Mouse (Mus musculus) MEL (cell line): ENCODE results near the gene Gclc. TPM values are rescaled to one million over a fixed set of nuclear protein-coding genes. Genes with fewer than 3 reads are reported as not detected.

Experiments
- DNase-seq: peaks from one replicate; pipeline ENCODE4 v3.0.0; 2011; ENCODE audit warnings: low read depth, low spot score
- H3K27ac ChIP-seq: 2 replicates; pipeline ENCODE4 v1.5.1; 2012; ENCODE audit warnings: low read depth, mild to moderate bottlenecking, control low read depth, low read length, moderate library complexity; ENCODE audit not compliant: control insufficient read depth
- H3K27me3 ChIP-seq, 2 experiments: fragments of 150-350 bp in 1 of 2; sonication (generic) in 1 of 2; 2 replicates each; pipeline ENCODE4 v1.6.1; 2012; ENCODE audit warnings: low read length in 2 of 2, mild to moderate bottlenecking in 2 of 2, improper control_type of control experiment in 1 of 2, moderate library complexity in 1 of 2; ENCODE audit not compliant: insufficient read depth in 2 of 2, control insufficient read depth in 1 of 2
- H3K36me3 ChIP-seq, 2 experiments: 2 replicates each; pipeline ENCODE4 v1.6.1; 2012 to 2014; ENCODE audit warnings: low read length in 2 of 2, improper control_type of control experiment in 1 of 2, inconsistent platforms in 1 of 2, mild to moderate bottlenecking in 1 of 2; ENCODE audit not compliant: insufficient read depth in 2 of 2, control insufficient read depth in 1 of 2
- H3K4me1 ChIP-seq, 2 experiments: fragments of 150-350 bp in 1 of 2; sonication (generic) in 1 of 2; 2 replicates each; pipeline ENCODE4 v1.6.1; 2012; ENCODE audit warnings: low read length in 2 of 2, improper control_type of control experiment in 1 of 2, mild to moderate bottlenecking in 1 of 2; ENCODE audit not compliant: insufficient read depth in 2 of 2, control insufficient read depth in 1 of 2
- H3K4me3 ChIP-seq, 2 experiments: fragments of 150-350 bp in 1 of 2; sonication (generic) in 1 of 2; 2 replicates each; pipeline ENCODE4 v1.5.1; 2012; ENCODE audit warnings: low read depth in 2 of 2, low read length in 2 of 2, mild to moderate bottlenecking in 2 of 2, moderate library complexity in 2 of 2, control low read depth in 1 of 2, improper control_type of control experiment in 1 of 2; ENCODE audit not compliant: control insufficient read depth in 1 of 2, insufficient read depth in 1 of 2
- H3K79me2 ChIP-seq: 2 replicates; pipeline ENCODE4 v1.6.1; 2012; ENCODE audit warnings: mild to moderate bottlenecking, low read length, moderate library complexity; ENCODE audit not compliant: control insufficient read depth, poor library complexity, insufficient read depth
- H3K9ac ChIP-seq: 2 replicates; pipeline ENCODE4 v1.6.1; 2012; ENCODE audit warnings: low read depth, mild to moderate bottlenecking, control low read depth, low read length, moderate library complexity; ENCODE audit not compliant: control insufficient read depth, poor library complexity, severe bottlenecking
- H3K9me3 ChIP-seq: fragments of 150-350 bp; sonication (generic); replicated peaks from 2 replicates; pipeline ENCODE4 v1.6.1; 2012; ENCODE audit warnings: mild to moderate bottlenecking, low read length, improper control_type of control experiment, moderate library complexity; ENCODE audit not compliant: insufficient read depth
- BHLHE40 ChIP-seq: IDR thresholded peaks from 2 replicates; pipeline ENCODE4 v1.6.1; 2012; ENCODE audit warnings: low read depth, mild to moderate bottlenecking, inconsistent platforms, low read length, improper control_type of control experiment, borderline replicate concordance
- CTCF ChIP-seq, 3 experiments: IDR thresholded peaks in 2 of 3; conservative IDR thresholded peaks in 1 of 3; 2 replicates each; pipeline ENCODE4 v1.5.1; 2011 to 2012; ENCODE audit warnings: low read length in 3 of 3, low read depth in 2 of 3, mild to moderate bottlenecking in 2 of 3, improper control_type of control experiment in 1 of 3, inconsistent platforms in 1 of 3, mixed read lengths in 1 of 3, moderate library complexity in 1 of 3; ENCODE audit not compliant: control insufficient read depth in 1 of 3, insufficient read depth in 1 of 3, poor library complexity in 1 of 3, severe bottlenecking in 1 of 3
- EP300 ChIP-seq, 2 experiments: IDR thresholded peaks; 2 replicates each; pipeline ENCODE4 v1.6.1; 2011; ENCODE audit warnings: improper control_type of control experiment in 2 of 2, low read length in 2 of 2, low read depth in 1 of 2, mild to moderate bottlenecking in 1 of 2
- GABPA ChIP-seq: IDR thresholded peaks from 2 replicates; pipeline ENCODE4 v1.6.1; 2012; ENCODE audit warnings: low read depth, mild to moderate bottlenecking, inconsistent platforms, low read length, improper control_type of control experiment, moderate library complexity
- GATA1 ChIP-seq: IDR thresholded peaks from 2 replicates; pipeline ENCODE4 v1.6.1; 2011; ENCODE audit warnings: low read depth, low read length, improper control_type of control experiment
- MAFK ChIP-seq: IDR thresholded peaks from 2 replicates; pipeline ENCODE4 v1.6.1; 2011; ENCODE audit warnings: low read depth, mild to moderate bottlenecking, low read length, improper control_type of control experiment, borderline replicate concordance
- MAZ ChIP-seq: IDR thresholded peaks from 2 replicates; pipeline ENCODE4 v1.6.1; 2012; ENCODE audit warnings: low read depth, mild to moderate bottlenecking, inconsistent platforms, low read length, improper control_type of control experiment
- MXI1 ChIP-seq: IDR thresholded peaks from 2 replicates; pipeline ENCODE4 v1.6.1; 2011; ENCODE audit warnings: mild to moderate bottlenecking, low read depth, low read length, improper control_type of control experiment
- MYB ChIP-seq: IDR thresholded peaks from 2 replicates; pipeline ENCODE4 v1.6.1; 2011; ENCODE audit warnings: mild to moderate bottlenecking, low read depth, low read length, improper control_type of control experiment
- MYC ChIP-seq: IDR thresholded peaks from 2 replicates; pipeline ENCODE4 v1.6.1; 2011; ENCODE audit warnings: low read depth, mild to moderate bottlenecking, low read length, improper control_type of control experiment, moderate library complexity
- NRF1 ChIP-seq: IDR thresholded peaks from 2 replicates; pipeline ENCODE4 v1.6.1; 2014; ENCODE audit warnings: low read depth, mild to moderate bottlenecking, inconsistent platforms, low read length, improper control_type of control experiment, moderate library complexity; ENCODE audit not compliant: poor library complexity, insufficient read depth, severe bottlenecking
- POLR2A ChIP-seq, 2 experiments: IDR thresholded peaks; 2 replicates each; pipeline ENCODE4 v1.6.1; 2011 to 2012; ENCODE audit warnings: low read length in 2 of 2, mild to moderate bottlenecking in 2 of 2, control low read depth in 1 of 2, improper control_type of control experiment in 1 of 2, low read depth in 1 of 2, moderate library complexity in 1 of 2; ENCODE audit not compliant: control insufficient read depth in 1 of 2, insufficient read depth in 1 of 2, poor library complexity in 1 of 2
- POLR2AphosphoS2 ChIP-seq: IDR thresholded peaks from 2 replicates; pipeline ENCODE4 v1.6.1; 2011; ENCODE audit warnings: low read length, improper control_type of control experiment
- POLR2AphosphoS5 ChIP-seq: IDR thresholded peaks from 2 replicates; pipeline ENCODE4 v1.6.1; 2012; ENCODE audit warnings: low read depth, borderline replicate concordance, mild to moderate bottlenecking, inconsistent platforms, low read length, moderate library complexity, mixed read lengths
- RAD21 ChIP-seq: IDR thresholded peaks from 2 replicates; pipeline ENCODE4 v1.6.1; 2011; ENCODE audit warnings: mild to moderate bottlenecking, low read depth, low read length, improper control_type of control experiment
- SIN3A ChIP-seq: IDR thresholded peaks from 2 replicates; pipeline ENCODE4 v1.6.1; 2012; ENCODE audit warnings: low read length, improper control_type of control experiment, inconsistent platforms
- SMC3 ChIP-seq: IDR thresholded peaks from 2 replicates; pipeline ENCODE4 v1.6.1; 2011; ENCODE audit warnings: low read depth, low read length, improper control_type of control experiment
- TBP ChIP-seq: IDR thresholded peaks from 2 replicates; pipeline ENCODE4 v1.8.0; 2011; ENCODE audit warnings: low read depth, low read length, improper control_type of control experiment
- UBTF ChIP-seq: IDR thresholded peaks from 2 replicates; pipeline ENCODE4 v1.6.1; 2012; ENCODE audit warnings: low read depth, mild to moderate bottlenecking, inconsistent platforms, low read length, improper control_type of control experiment, moderate library complexity, borderline replicate concordance; ENCODE audit not compliant: insufficient read depth
- USF1 ChIP-seq: IDR thresholded peaks from 2 replicates; pipeline ENCODE4 v1.6.1; 2014; ENCODE audit warnings: low read depth, mild to moderate bottlenecking, inconsistent platforms, low read length, improper control_type of control experiment, moderate library complexity
- ZMIZ1 ChIP-seq: IDR thresholded peaks from 2 replicates; pipeline ENCODE4 v1.6.1; 2012; ENCODE audit warnings: low read depth, mild to moderate bottlenecking, inconsistent platforms, low read length, improper control_type of control experiment, moderate library complexity
- polyA plus RNA-seq, 2 experiments: library from polyadenylated mRNA; stranded (reverse) in 1 of 2; unstranded in 1 of 2; fragments of >175 nt in 1 of 2; fragments of >200 nt in 1 of 2; gene quantifications; 2 replicates each; pipeline versions ENCODE4 v1.2.1 to v1.2.4; 2012; ENCODE audit warnings: low replicate concordance in 2 of 2, low read depth in 1 of 2; ENCODE audit not compliant: insufficient read length in 2 of 2, insufficient read depth in 1 of 2, missing spikeins in 1 of 2
- total RNA-seq: library from RNA; depleted of rRNA; stranded (reverse); fragments of 300-350 nt; gene quantifications from 2 replicates; pipeline ENCODE4 v1.2.3, GENCODE M21; 2012

The Gclc gene
- total and polyA plus RNA-seq, 3 experiments = 22.6 to 84.8 (median 50.4) TPM

DNA sequence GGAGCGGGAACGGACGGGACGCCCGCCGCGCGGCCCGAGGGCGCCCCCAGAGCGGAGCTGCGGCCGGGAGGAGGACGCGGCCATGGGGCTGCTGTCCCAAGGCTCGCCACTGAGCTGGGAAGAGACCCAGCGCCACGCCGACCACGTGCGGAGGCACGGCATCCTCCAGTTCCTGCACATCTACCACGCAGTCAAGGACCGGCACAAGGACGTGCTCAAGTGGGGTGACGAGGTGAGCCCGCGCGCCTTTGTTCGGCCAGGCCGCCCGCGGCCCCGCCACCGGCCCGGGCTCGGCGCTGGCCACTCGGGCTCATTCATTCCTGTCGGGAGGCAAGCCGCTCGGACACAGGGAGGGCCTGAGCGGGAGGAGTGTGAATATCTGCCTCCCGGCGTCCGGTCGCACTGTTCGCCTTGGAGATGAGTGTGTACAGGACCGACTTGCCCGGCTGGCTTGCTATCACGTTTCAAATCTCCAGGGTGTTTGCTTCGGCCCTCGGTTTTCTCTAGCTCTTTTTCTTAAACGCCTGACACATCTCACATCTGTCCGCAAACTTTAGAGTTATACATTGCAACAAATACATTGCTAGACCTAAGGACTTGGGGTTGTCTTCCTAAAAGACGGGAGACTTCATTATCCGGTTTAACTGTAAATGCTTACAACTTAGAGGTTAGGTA lies 530 bp downstream of the Gclc start:
- Histone ChIP-seq H3K4me3 (peak overlapping the region; percentile 96 to 98), H3K9me3 (no peaks in the 10 kb centered on the region), H3K27ac (peak overlapping the region; percentile 70), H3K36me3 (peaks cover 6 to 19% of the 10 kb centered on the region in 2 experiments), H3K27me3 (no peaks in the 10 kb centered on the region), H3K4me1 (peaks cover 12 to 15% of the 10 kb centered on the region in 2 experiments), H3K9ac (peak overlapping the region; percentile 93), H3K79me2 (peaks cover 44% of the 10 kb centered on the region)
- TF ChIP-seq SMC3 = no peak
- TF ChIP-seq SIN3A = peak; percentile 71; the same call in 1 of the 2 replicates
- TF ChIP-seq MXI1 = peak; percentile 68
- 0 out of 6 replicates have a peak, but pooled peaks of 1 of the 3 experiments have one; percentile 8 for TF ChIP-seq CTCF (IDR thresholded peaks at IDR 0.05 in 2 of 3, conservative IDR thresholded peaks at IDR 0.05 in 1 of 3; ENCODE audit: control insufficient read depth in 1 of 3, insufficient read depth in 1 of 3, low read depth in 2 of 3, low read length in 3 of 3, poor library complexity in 1 of 3, severe bottlenecking in 1 of 3)
- TF ChIP-seq GATA1 = peak; percentile 55
- TF ChIP-seq TBP = no peak
- 0 out of 2 replicates have a peak, but pooled peaks have one; percentile 16 for TF ChIP-seq MYC
- peak in 1 of 2 experiments; percentile 29; a peak in 1 of 4 replicates for TF ChIP-seq POLR2A (IDR thresholded peaks at IDR 0.05; ENCODE audit: control insufficient read depth in 1 of 2, insufficient read depth in 1 of 2, low read depth in 1 of 2, low read length in 2 of 2, poor library complexity in 1 of 2)
- DNase-seq = peak; percentile 78

DNA sequence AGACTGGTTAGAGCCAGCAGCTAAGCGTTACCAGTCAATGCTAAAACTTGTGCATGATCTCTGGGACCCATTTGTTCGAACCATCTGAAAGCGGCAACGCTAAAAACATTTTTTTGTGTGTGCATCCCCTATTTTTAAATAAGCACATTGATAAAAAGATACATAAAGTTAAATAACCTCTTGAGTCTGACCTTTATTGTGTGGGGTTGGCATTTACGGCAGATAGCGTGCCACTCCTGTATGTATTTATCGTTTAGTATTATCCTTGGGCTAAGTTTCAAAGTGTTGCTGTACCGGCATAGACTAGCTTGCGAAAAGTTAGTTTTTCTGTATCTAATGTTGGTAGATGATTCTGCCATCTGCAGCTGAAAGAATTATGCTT lies 1.1 kb downstream of the Gclc start:
- TF ChIP-seq BHLHE40 = no peak
- no peak for TF ChIP-seq POLR2AphosphoS2
- TF ChIP-seq SMC3 = no peak
- no peak for TF ChIP-seq POLR2AphosphoS5
- no peak for TF ChIP-seq MAZ
- no peak for TF ChIP-seq RAD21
- no peak for TF ChIP-seq EP300 (IDR thresholded peaks at IDR 0.05; ENCODE audit: low read depth in 1 of 2, low read length in 2 of 2)
- TF ChIP-seq CTCF (IDR thresholded peaks at IDR 0.05 in 2 of 3, conservative IDR thresholded peaks at IDR 0.05 in 1 of 3; ENCODE audit: control insufficient read depth in 1 of 3, insufficient read depth in 1 of 3, low read depth in 2 of 3, low read length in 3 of 3, poor library complexity in 1 of 3, severe bottlenecking in 1 of 3) = no peak
- TF ChIP-seq GABPA = no peak
- 0 out of 2 replicates have a peak, but pooled peaks have one; percentile 15 for TF ChIP-seq ZMIZ1
- TF ChIP-seq MAFK = no peak
- TF ChIP-seq MYC = no peak
- TF ChIP-seq NRF1 = no peak
- no peak for TF ChIP-seq UBTF
- no peak for TF ChIP-seq MYB
- peak; percentile 17; the same call in 1 of the 2 replicates for TF ChIP-seq SIN3A
- TF ChIP-seq USF1 = no peak
- TF ChIP-seq MXI1 = peak; percentile 7; the same call in 1 of the 2 replicates
- H3K27ac ChIP-seq = peak overlapping the region; percentile 70
- H3K9ac ChIP-seq = peak overlapping the region; percentile 93
- H3K36me3 ChIP-seq = peaks cover 6 to 19% of the 10 kb centered on the region in 2 experiments
- peaks cover 12 to 15% of the 10 kb centered on the region in 2 experiments for H3K4me1 ChIP-seq
- no peaks in the 10 kb centered on the region for H3K9me3 ChIP-seq
- peaks cover 43% of the 10 kb centered on the region for H3K79me2 ChIP-seq
- no peaks in the 10 kb centered on the region for H3K27me3 ChIP-seq
- DNase-seq = no peak
- peak overlapping the region; percentile 96 to 98 for H3K4me3 ChIP-seq
